8 mouse cellular contexts compared by ENCODE assay signal in genomic region chr2:118763469-118763868, GRCm38 (mm10). TPM values are rescaled to one million over a fixed set of nuclear protein-coding genes. Genes with fewer than 3 reads are reported as not detected.
DNase-seq lines count a peak whose midpoint lies in the region; ATAC-seq and TF ChIP-seq lines count a peak whose summit lies in the region.

No protein-coding gene starts in this region.

- H3K36me3 ChIP-seq in liver, embryonic 12.5 days: no peaks in the 10 kb centered on the region
- H3K36me3 ChIP-seq in liver, embryonic 11.5 days (ENCODE audit: control insufficient read depth, insufficient read depth, low read length): no peaks in the 10 kb centered on the region
- no peaks in the 10 kb centered on the region for H3K36me3 ChIP-seq in hindbrain, embryonic 12.5 days
- H3K36me3 ChIP-seq in liver, embryonic 16.5 days (ENCODE audit: control insufficient read depth, insufficient read depth): no peaks in the 10 kb centered on the region
- H3K36me3 ChIP-seq in thymus, adult 2 months (ENCODE audit: control insufficient read depth, insufficient read depth, low read length): no peaks in the 10 kb centered on the region

- peak; percentile 58; the same call in 1 of the 2 replicates for TF ChIP-seq POLR2A in embryonic fibroblast, embryonic 13.5 days (IDR thresholded peaks at IDR 0.05; ENCODE audit: low read depth, low read length)
- TF ChIP-seq POLR2A in thymus, adult 2 months (IDR thresholded peaks at IDR 0.05; ENCODE audit: control insufficient read depth, extremely low read depth, insufficient read depth, low read length, poor library complexity): no peak

- H3K27me3 ChIP-seq in liver, embryonic 12.5 days (replicated peaks): peaks cover 34% of the 10 kb centered on the region
- peaks cover 9% of the 10 kb centered on the region; the same call in 1 of the 2 replicates for H3K27me3 ChIP-seq in liver, embryonic 11.5 days (replicated peaks; ENCODE audit: control insufficient read depth, insufficient read depth, low read length)
- peaks cover 6% of the 10 kb centered on the region; the same call in 1 of the 2 replicates for H3K27me3 ChIP-seq in hindbrain, embryonic 12.5 days
- no peaks in the 10 kb centered on the region for H3K27me3 ChIP-seq in liver, embryonic 16.5 days (ENCODE audit: control insufficient read depth, insufficient read depth, low read depth, low read length)
- H3K27me3 ChIP-seq in thymus, adult 2 months (ENCODE audit: control insufficient read depth, insufficient read depth, low read length): no peaks in the 10 kb centered on the region

- no peaks in the 10 kb centered on the region for H3K9me3 ChIP-seq in liver, embryonic 12.5 days (replicated peaks)
- no peaks in the 10 kb centered on the region for H3K9me3 ChIP-seq in liver, embryonic 11.5 days (ENCODE audit: control insufficient read depth, low read length)
- no peaks in the 10 kb centered on the region for H3K9me3 ChIP-seq in hindbrain, embryonic 12.5 days (replicated peaks)
- no peaks in the 10 kb centered on the region for H3K9me3 ChIP-seq in liver, embryonic 16.5 days (replicated peaks; ENCODE audit: control insufficient read depth, low read length)

- no peak for TF ChIP-seq CTCF in embryonic fibroblast, embryonic 13.5 days (IDR thresholded peaks at IDR 0.05; ENCODE audit: borderline replicate concordance, insufficient read depth, low read length)
- no peak for TF ChIP-seq CTCF in thymus, adult 2 months (IDR thresholded peaks at IDR 0.05; ENCODE audit: borderline replicate concordance, control insufficient read depth, extremely low read depth, insufficient read depth, low read length, poor library complexity)

- peaks cover 53% of the 10 kb centered on the region for H3K4me1 ChIP-seq in liver, embryonic 12.5 days
- H3K4me1 ChIP-seq in liver, embryonic 11.5 days (replicated peaks; ENCODE audit: control insufficient read depth, insufficient read depth, low read length): peaks cover 28% of the 10 kb centered on the region
- peaks cover 20% of the 10 kb centered on the region for H3K4me1 ChIP-seq in embryonic fibroblast, embryonic 13.5 days (ENCODE audit: control insufficient read depth, insufficient read depth, low read length)
- peaks cover 40% of the 10 kb centered on the region for H3K4me1 ChIP-seq in hindbrain, embryonic 12.5 days
- peaks cover 25% of the 10 kb centered on the region for H3K4me1 ChIP-seq in liver, embryonic 16.5 days (ENCODE audit: control insufficient read depth, low read depth, low read length)
- peaks cover 35% of the 10 kb centered on the region for H3K4me1 ChIP-seq in thymus, adult 2 months (replicated peaks; ENCODE audit: control insufficient read depth, insufficient read depth, low read length)

- 57% methylated on average over 7 of the region's 7 CpGs for WGBS in liver, embryonic 12.5 days (ENCODE audit: insufficient replicate concordance)
- 59% methylated on average over 7 of the region's 7 CpGs for WGBS in liver, embryonic 11.5 days
- WGBS in hindbrain, embryonic 12.5 days: 57% methylated on average over 7 of the region's 7 CpGs
- WGBS in liver, embryonic 16.5 days (ENCODE audit: insufficient replicate concordance): 68% methylated on average over 7 of the region's 7 CpGs
- WGBS in thymus, adult 2 months: 83% methylated on average over 7 of the region's 7 CpGs

- no peak for ATAC-seq in liver, embryonic 12.5 days
- ATAC-seq in liver, embryonic 11.5 days (replicated peaks; ENCODE audit: low FRiP score): no peak
- no peak for ATAC-seq in hindbrain, embryonic 12.5 days (ENCODE audit: low FRiP score)
- ATAC-seq in liver, embryonic 16.5 days (ENCODE audit: low read depth): no peak

- peak overlapping the region; percentile 73 for H3K27ac ChIP-seq in liver, embryonic 12.5 days
- H3K27ac ChIP-seq in liver, embryonic 11.5 days (ENCODE audit: low read depth, low read length): no peak overlapping the region; the same call in 1 of the 2 replicates
- H3K27ac ChIP-seq in embryonic fibroblast, embryonic 13.5 days (ENCODE audit: insufficient read depth, low read length): peak overlapping the region; percentile 99
- H3K27ac ChIP-seq in hindbrain, embryonic 12.5 days: 0 out of 2 replicates have a peak overlapping the region, but pooled peaks have one; percentile 97
- peak overlapping the region; percentile 64 for H3K27ac ChIP-seq in liver, embryonic 16.5 days (ENCODE audit: low read length)
- no peak overlapping the region for H3K27ac ChIP-seq in thymus, adult 2 months (ENCODE audit: control insufficient read depth, insufficient read depth, low read length)

- H3K9ac ChIP-seq in liver, embryonic 12.5 days: no peak overlapping the region
- H3K9ac ChIP-seq in liver, embryonic 11.5 days (ENCODE audit: low read depth, low read length): no peak overlapping the region
- H3K9ac ChIP-seq in hindbrain, embryonic 12.5 days: 0 out of 2 replicates have a peak overlapping the region, but pooled peaks have one; percentile 2
- H3K9ac ChIP-seq in liver, embryonic 16.5 days (ENCODE audit: low read depth, low read length): no peak overlapping the region; the same call in 1 of the 2 replicates

- H3K4me2 ChIP-seq in liver, embryonic 12.5 days: no peak overlapping the region
- H3K4me2 ChIP-seq in liver, embryonic 11.5 days: no peak overlapping the region
- H3K4me2 ChIP-seq in hindbrain, embryonic 12.5 days (replicated peaks): no peak overlapping the region
- no peak overlapping the region for H3K4me2 ChIP-seq in liver, embryonic 16.5 days (ENCODE audit: low read depth, low read length)

- H3K4me3 ChIP-seq in liver, embryonic 12.5 days: no peak overlapping the region
- no peak overlapping the region for H3K4me3 ChIP-seq in liver, embryonic 11.5 days (ENCODE audit: low read depth, low read length)
- H3K4me3 ChIP-seq in embryonic fibroblast, embryonic 13.5 days (ENCODE audit: insufficient read depth, low read length): no peak overlapping the region
- H3K4me3 ChIP-seq in hindbrain, embryonic 12.5 days: no peak overlapping the region
- H3K4me3 ChIP-seq in liver, embryonic 16.5 days (ENCODE audit: low read depth, low read length): no peak overlapping the region
- H3K4me3 ChIP-seq in thymus, adult 2 months (ENCODE audit: control insufficient read depth, insufficient read depth, low read length): no peak overlapping the region

- no peak for DNase-seq in liver, embryonic 11.5 days (ENCODE audit: low spot score)
- no peak for DNase-seq in urinary bladder, postnatal 10 days (ENCODE audit: low spot score)
- DNase-seq in ovary, postnatal 10 days (ENCODE audit: low spot score): no peak
- DNase-seq in thymus, adult 2 months: no peak

RNA-seq across cellular contexts. Expression of gene Ccdc9b, which starts 1.0 kb away (rescaled TPM):
- 0.36 and 0.39 TPM in 2 replicates for polyA plus RNA-seq in liver, embryonic 12.5 days (2016; fragmentation: Nextera tagmentation; extraction: Ambion mirVana)
- 0.14 and 0.19 TPM in 2 replicates for polyA plus RNA-seq in liver, embryonic 11.5 days (2014; fragmentation: Nextera tagmentation; extraction: Ambion mirVana)
- polyA plus RNA-seq in embryonic fibroblast, embryonic 13.5 days (2011; ENCODE audit: insufficient read length, low read depth, missing spikeins): 17.9 and 27.9 TPM in 2 replicates
- 1.3 and 1.7 TPM in 2 replicates for polyA plus RNA-seq in hindbrain, embryonic 12.5 days (2016; fragmentation: Nextera tagmentation; extraction: Ambion mirVana)
- 0.26 and 0.37 TPM in 2 replicates for polyA plus RNA-seq in liver, embryonic 16.5 days (2015; fragmentation: Nextera tagmentation; extraction: Ambion mirVana)
- 1.2 and 1.8 TPM in 2 replicates for polyA plus RNA-seq in thymus, adult 2 months (2012; rRNA removed)

RNA-seq across cellular contexts. Expression of gene Phgr1, which starts 9.1 kb away (rescaled TPM):
- polyA plus RNA-seq in liver, embryonic 12.5 days (2016; fragmentation: Nextera tagmentation; extraction: Ambion mirVana): not detected in 2 replicates
- polyA plus RNA-seq in liver, embryonic 11.5 days (2014; fragmentation: Nextera tagmentation; extraction: Ambion mirVana): not detected in 2 replicates
- polyA plus RNA-seq in embryonic fibroblast, embryonic 13.5 days (2011; ENCODE audit: insufficient read length, low read depth, missing spikeins): not detected in 2 replicates
- polyA plus RNA-seq in hindbrain, embryonic 12.5 days (2016; fragmentation: Nextera tagmentation; extraction: Ambion mirVana): not detected in 2 replicates
- polyA plus RNA-seq in liver, embryonic 16.5 days (2015; fragmentation: Nextera tagmentation; extraction: Ambion mirVana): 0.85 TPM in 1 of 2 replicates, not detected in the other
- 3.3 and 4.9 TPM in 2 replicates for polyA plus RNA-seq in thymus, adult 2 months (2012; rRNA removed)

RNA-seq across cellular contexts. Expression of gene Disp2, which starts 16.1 kb away (rescaled TPM):
- 0.35 and 0.37 TPM in 2 replicates for polyA plus RNA-seq in liver, embryonic 12.5 days (2016; fragmentation: Nextera tagmentation; extraction: Ambion mirVana)
- polyA plus RNA-seq in liver, embryonic 11.5 days (2014; fragmentation: Nextera tagmentation; extraction: Ambion mirVana): 0.32 and 0.60 TPM in 2 replicates
- 0.07 and 0.11 TPM in 2 replicates for polyA plus RNA-seq in embryonic fibroblast, embryonic 13.5 days (2011; ENCODE audit: insufficient read length, low read depth, missing spikeins)
- polyA plus RNA-seq in hindbrain, embryonic 12.5 days (2016; fragmentation: Nextera tagmentation; extraction: Ambion mirVana): 20.9 and 23.9 TPM in 2 replicates
- 0.19 TPM in 2 replicates for polyA plus RNA-seq in liver, embryonic 16.5 days (2015; fragmentation: Nextera tagmentation; extraction: Ambion mirVana)
- 0.36 and 0.41 TPM in 2 replicates for polyA plus RNA-seq in thymus, adult 2 months (2012; rRNA removed)

RNA-seq across cellular contexts. Expression of gene Inafm2, which starts 17.9 kb away (rescaled TPM):
- polyA plus RNA-seq in liver, embryonic 12.5 days (2016; fragmentation: Nextera tagmentation; extraction: Ambion mirVana): 23.1 TPM in 2 replicates
- polyA plus RNA-seq in liver, embryonic 11.5 days (2014; fragmentation: Nextera tagmentation; extraction: Ambion mirVana): 32.3 and 33.0 TPM in 2 replicates
- polyA plus RNA-seq in embryonic fibroblast, embryonic 13.5 days (2011; ENCODE audit: insufficient read length, low read depth, missing spikeins): 17.3 and 19.0 TPM in 2 replicates
- 24.2 and 25.1 TPM in 2 replicates for polyA plus RNA-seq in hindbrain, embryonic 12.5 days (2016; fragmentation: Nextera tagmentation; extraction: Ambion mirVana)
- 12.0 and 12.1 TPM in 2 replicates for polyA plus RNA-seq in liver, embryonic 16.5 days (2015; fragmentation: Nextera tagmentation; extraction: Ambion mirVana)
- 18.9 and 25.7 TPM in 2 replicates for polyA plus RNA-seq in thymus, adult 2 months (2012; rRNA removed)

RNA-seq across cellular contexts. Expression of gene Plcb2, which starts 35.2 kb away (rescaled TPM):
- 2.5 and 2.6 TPM in 2 replicates for polyA plus RNA-seq in liver, embryonic 12.5 days (2016; fragmentation: Nextera tagmentation; extraction: Ambion mirVana)
- polyA plus RNA-seq in liver, embryonic 11.5 days (2014; fragmentation: Nextera tagmentation; extraction: Ambion mirVana): 2.9 and 3.5 TPM in 2 replicates
- polyA plus RNA-seq in embryonic fibroblast, embryonic 13.5 days (2011; ENCODE audit: insufficient read length, low read depth, missing spikeins): 0.49 TPM in 1 of 2 replicates, not detected in the other
- 0.44 and 0.59 TPM in 2 replicates for polyA plus RNA-seq in hindbrain, embryonic 12.5 days (2016; fragmentation: Nextera tagmentation; extraction: Ambion mirVana)
- 2.3 and 3.0 TPM in 2 replicates for polyA plus RNA-seq in liver, embryonic 16.5 days (2015; fragmentation: Nextera tagmentation; extraction: Ambion mirVana)
- polyA plus RNA-seq in thymus, adult 2 months (2012; rRNA removed): 79.9 and 94.4 TPM in 2 replicates

Comparison
In these comparisons a context has a peak if more than half of its experiments do, and no peak if none do; other contexts are left out.
1. H3K27ac ChIP-seq: peak in liver, embryonic 12.5 days (single experiment), embryonic fibroblast, embryonic 13.5 days (single experiment), hindbrain, embryonic 12.5 days (single experiment) and liver, embryonic 16.5 days (single experiment); none in liver, embryonic 11.5 days (single experiment) and thymus, adult 2 months (single experiment).
2. RNA of gene Disp2, which starts 16.1 kb away (polyA plus RNA-seq): 20.9 to 23.9 TPM in hindbrain, embryonic 12.5 days; 0.32 to 0.60 TPM in liver, embryonic 11.5 days, 0.35 to 0.37 TPM in liver, embryonic 12.5 days, 0.36 to 0.41 TPM in thymus, adult 2 months, 0.19 TPM in liver, embryonic 16.5 days and 0.07 to 0.11 TPM in embryonic fibroblast, embryonic 13.5 days; every median in the first group is over 10 times any median in the second.